Mouse (Mus musculus): Measurements from ENCODE around the gene Camsap3. TPM values are rescaled to one million over a fixed set of nuclear protein-coding genes. Genes with fewer than 3 reads are reported as not detected.

Gene Camsap3
- total and polyA plus RNA-seq, 3 experiments = 0.36 to 0.51 TPM; not detected in 1

- H3K4me3 ChIP-seq (replicated peaks in 1 of 3; ENCODE audit: low read depth in 2 of 3, low read length in 2 of 3, poor library complexity in 1 of 3) = no peak overlapping the region
- H3K36me3 ChIP-seq (replicated peaks in 1 of 2; ENCODE audit: control insufficient read depth in 1 of 2, insufficient read depth in 1 of 2, low read length in 1 of 2) = peaks cover 61 to 90% of the 10 kb centered on the region in 2 experiments
- dilution Hi-C loops (cut with MboI; ENCODE audit: extremely low pct_ligation_motif_present, extremely low pct_unique_long_range_greater_than_20kb, low sequenced_read_pairs) = no loop called here
- H3K4me1 ChIP-seq (ENCODE audit: control insufficient read depth in 1 of 2, insufficient read depth in 2 of 2) = 0 out of 4 replicates have a peak, but pooled peaks cover 0 to 2% of the 10 kb centered on the region in 2 experiments
- TF ChIP-seq ELF1 (IDR thresholded peaks at IDR 0.05; ENCODE audit: low read depth, low read length) (no peak), NRF1 (IDR thresholded peaks at IDR 0.05; ENCODE audit: low read depth, low read length) (no peak), PAX5 (IDR thresholded peaks at IDR 0.05; ENCODE audit: low read length) (no peak), RCOR1 (conservative IDR thresholded peaks at IDR 0.05; ENCODE audit: low read depth, low read length) (no peak), MYC (IDR thresholded peaks at IDR 0.05; ENCODE audit: low read depth, low read length) (no peak), USF1 (IDR thresholded peaks at IDR 0.05; ENCODE audit: low read depth, low read length) (no peak), MEF2A (IDR thresholded peaks at IDR 0.05; ENCODE audit: borderline replicate concordance, low read depth, low read length) (no peak), ZMIZ1 (IDR thresholded peaks at IDR 0.05; ENCODE audit: low read depth, low read length) (no peak), KAT2A (IDR thresholded peaks at IDR 0.05; ENCODE audit: insufficient replicate concordance, low read length) (no peak), JUND (conservative IDR thresholded peaks at IDR 0.05; ENCODE audit: low read depth, low read length) (no peak), ZNF384 (IDR thresholded peaks at IDR 0.05; ENCODE audit: low read depth, low read length) (no peak), MAFK (IDR thresholded peaks at IDR 0.05; ENCODE audit: insufficient replicate concordance, low read length) (no peak), ZKSCAN1 (IDR thresholded peaks at IDR 0.05; ENCODE audit: borderline replicate concordance, low read depth, low read length) (no peak)
- in situ Hi-C loops (cut with MboI; ENCODE audit: low pct_ligation_motif_present, low pct_unique_long_range_greater_than_20kb, low sequenced_read_pairs) = no loop called here
- H3K4me2 ChIP-seq (ENCODE audit: insufficient read depth, low read depth, poor library complexity, severe bottlenecking) = no peak overlapping the region
- H3K27me3 ChIP-seq (replicated peaks) = no peaks in the 10 kb centered on the region
- no peak for DNase-seq (ENCODE audit: extremely low read depth)
- no peaks in the 10 kb centered on the region for H3K9me3 ChIP-seq (replicated peaks; ENCODE audit: low read length)
- H3K27ac ChIP-seq (ENCODE audit: insufficient read depth, low read depth) = no peak overlapping the region
- H3K79me2 ChIP-seq (replicated peaks; ENCODE audit: control insufficient read depth, extremely low read depth, insufficient read depth, poor library complexity, severe bottlenecking) = no peaks in the 10 kb centered on the region
- no peak overlapping the region for H3K9ac ChIP-seq (ENCODE audit: insufficient read depth, low read depth)
Observed at GRCm38 (mm10) chr8:3609046-3609815, 22.1 kb downstream of the Camsap3 start.

DNA sequence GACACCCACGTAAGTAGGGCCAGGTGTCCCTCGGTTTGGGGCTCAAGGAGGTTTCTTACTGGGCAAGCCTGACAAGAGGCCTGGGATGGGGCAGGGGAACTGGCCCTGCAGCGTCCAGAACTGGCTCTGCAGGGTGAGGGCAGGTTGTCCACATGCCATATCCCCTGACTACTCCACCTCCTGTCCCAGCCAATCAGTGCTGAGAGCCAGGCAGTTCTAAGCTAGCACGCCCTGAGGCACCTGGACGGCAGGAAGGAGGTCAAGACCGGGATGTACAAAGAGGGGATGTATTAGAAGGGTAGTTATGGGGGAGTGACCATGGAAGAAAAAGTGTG lies 22.7 kb downstream of the Camsap3 start:
- no peak for DNase-seq (ENCODE audit: extremely low read depth)
- H3K4me2 ChIP-seq (ENCODE audit: insufficient read depth, low read depth, poor library complexity, severe bottlenecking) = no peak overlapping the region
- in situ Hi-C loops (cut with MboI; ENCODE audit: low pct_ligation_motif_present, low pct_unique_long_range_greater_than_20kb, low sequenced_read_pairs) (no loop called here), dilution Hi-C loops (cut with MboI; ENCODE audit: extremely low pct_ligation_motif_present, extremely low pct_unique_long_range_greater_than_20kb, low sequenced_read_pairs) (no loop called here)
- H3K4me3 ChIP-seq (replicated peaks in 1 of 3; ENCODE audit: low read depth in 2 of 3, low read length in 2 of 3, poor library complexity in 1 of 3) = no peak overlapping the region
- H3K36me3 ChIP-seq (replicated peaks in 1 of 2; ENCODE audit: control insufficient read depth in 1 of 2, insufficient read depth in 1 of 2, low read length in 1 of 2) = peaks cover 66 to 95% of the 10 kb centered on the region in 2 experiments
- no peak overlapping the region for H3K27ac ChIP-seq (ENCODE audit: insufficient read depth, low read depth)
- H3K27me3 ChIP-seq (replicated peaks) = no peaks in the 10 kb centered on the region
- no peaks in the 10 kb centered on the region for H3K79me2 ChIP-seq (replicated peaks; ENCODE audit: control insufficient read depth, extremely low read depth, insufficient read depth, poor library complexity, severe bottlenecking)
- H3K4me1 ChIP-seq (ENCODE audit: control insufficient read depth in 1 of 2, insufficient read depth in 2 of 2) = no peaks in the 10 kb centered on the region
- no peak for TF ChIP-seq ZNF384 (IDR thresholded peaks at IDR 0.05; ENCODE audit: low read depth, low read length)
- no peak for TF ChIP-seq HCFC1 (IDR thresholded peaks at IDR 0.05; ENCODE audit: low read depth, low read length)
- TF ChIP-seq CHD2 (IDR thresholded peaks at IDR 0.05; ENCODE audit: low read length) = no peak
- TF ChIP-seq ETS1 (conservative IDR thresholded peaks at IDR 0.05; ENCODE audit: low read depth, low read length) = no peak
- TF ChIP-seq MAFK (IDR thresholded peaks at IDR 0.05; ENCODE audit: insufficient replicate concordance, low read length) = no peak
- TF ChIP-seq MXI1 (IDR thresholded peaks at IDR 0.05; ENCODE audit: low read depth, low read length) = no peak
- TF ChIP-seq CTCF (conservative IDR thresholded peaks at IDR 0.05 in 1 of 2, IDR thresholded peaks at IDR 0.05 in 1 of 2; ENCODE audit: low read depth in 2 of 2, low read length in 2 of 2) = no peak
- TF ChIP-seq CHD1 (IDR thresholded peaks at IDR 0.05; ENCODE audit: low read depth, low read length) = no peak
- no peak for TF ChIP-seq JUN (IDR thresholded peaks at IDR 0.05; ENCODE audit: insufficient read depth, low read depth, low read length)
- no peak for TF ChIP-seq USF2 (conservative IDR thresholded peaks at IDR 0.05; ENCODE audit: low read depth, low read length)
- TF ChIP-seq SMC3 (IDR thresholded peaks at IDR 0.05; ENCODE audit: low read depth, low read length) = no peak
- no peak for TF ChIP-seq RCOR1 (conservative IDR thresholded peaks at IDR 0.05; ENCODE audit: low read depth, low read length)
- TF ChIP-seq TBP (conservative IDR thresholded peaks at IDR 0.05; ENCODE audit: low read depth, low read length) = no peak
- TF ChIP-seq MEF2A (IDR thresholded peaks at IDR 0.05; ENCODE audit: borderline replicate concordance, low read depth, low read length) = no peak
- no peak for TF ChIP-seq ZKSCAN1 (IDR thresholded peaks at IDR 0.05; ENCODE audit: borderline replicate concordance, low read depth, low read length)
- no peak for TF ChIP-seq RAD21 (IDR thresholded peaks at IDR 0.05; ENCODE audit: low read depth, low read length)
- no peak overlapping the region for H3K9ac ChIP-seq (ENCODE audit: insufficient read depth, low read depth)
- H3K9me3 ChIP-seq (replicated peaks; ENCODE audit: low read length) = no peaks in the 10 kb centered on the region
